Mouse (Mus musculus): ENCODE results near the gene Slc34a1.

DNA sequence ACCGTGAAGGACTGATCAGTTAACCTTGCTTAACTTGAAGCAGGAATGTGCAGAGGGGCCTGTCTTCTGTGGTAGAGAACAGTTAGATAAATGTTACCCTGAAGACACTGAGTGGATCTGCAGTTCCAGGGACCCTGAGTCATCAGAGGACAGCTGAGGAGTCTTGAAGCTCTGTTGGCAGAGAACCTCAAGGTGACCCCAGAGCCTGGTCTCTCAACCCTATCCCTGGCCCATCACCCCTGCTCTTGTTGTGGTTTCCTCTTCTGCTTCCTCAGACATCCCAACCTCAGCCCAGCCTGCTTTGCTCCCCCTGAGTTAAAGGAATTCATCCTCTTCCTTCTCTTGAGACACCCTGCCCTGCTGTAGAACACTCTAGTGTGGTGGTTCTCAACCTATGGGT is at the start of gene Slc34a1:
- TF ChIP-seq POLR2A (IDR thresholded peaks at IDR 0.05; ENCODE audit: insufficient read depth, low read depth, low read length) (no peak), CTCF (IDR thresholded peaks at IDR 0.05; ENCODE audit: insufficient read depth, low read depth, low read length) (no peak)

Data from olfactory bulb, adult 2 months (tissue).